Comparison of ENCODE assay signal across 11 mouse cellular contexts in genomic region chr14:41263853-41264755, GRCm38 (mm10). TPM values are rescaled to one million over a fixed set of nuclear protein-coding genes. Genes with fewer than 3 reads are reported as not detected.
DNase-seq lines count a peak whose midpoint lies in the region; ATAC-seq lines count a peak whose summit lies in the region.
"Not testable (repeated sequence)": the region's sequence is repeated elsewhere in the genome, so short reads cannot be mapped to it uniquely, and the experiment has no call there.
"Had no signal": no experiment of that assay in that cellular context is flagged by ENCODE, and none has a peak within 500 bp of the region (broad histone marks: within the 10 kb centered on the region; RNA-seq: fewer than 3 reads in every experiment).

No protein-coding gene starts in this region.

- H3K4me2 ChIP-seq in forebrain, embryonic 14.5 days (ENCODE audit: low read length): peak overlapping the region; percentile 41
- peak overlapping the region; percentile 57 for H3K4me2 ChIP-seq in heart, embryonic 14.5 days (ENCODE audit: low read length)
- peak overlapping the region; percentile 48 for H3K4me2 ChIP-seq in kidney, embryonic 16.5 days (replicated peaks; ENCODE audit: low read depth, low read length)
- peak overlapping the region; percentile 38 for H3K4me2 ChIP-seq in midbrain, embryonic 11.5 days

- H3K36me3 ChIP-seq in forebrain, embryonic 14.5 days (ENCODE audit: control insufficient read depth, insufficient read depth, low read length); heart, embryonic 14.5 days (ENCODE audit: control insufficient read depth, insufficient read depth, low read length); kidney, embryonic 16.5 days (ENCODE audit: insufficient read depth, low read length); midbrain, embryonic 11.5 days (ENCODE audit: control insufficient read depth, insufficient read depth, low read length): not testable (repeated sequence)

- H3K4me1 ChIP-seq in forebrain, embryonic 14.5 days (ENCODE audit: control insufficient read depth, insufficient read depth, low read length); heart, embryonic 14.5 days (ENCODE audit: control insufficient read depth in 2 of 2, insufficient read depth in 2 of 2, low read length in 2 of 2); kidney, embryonic 16.5 days (ENCODE audit: insufficient read depth, low read length); midbrain, embryonic 11.5 days (ENCODE audit: control insufficient read depth, insufficient read depth, low read length): not testable (repeated sequence)

- H3K27me3 ChIP-seq in forebrain, embryonic 14.5 days (replicated peaks; ENCODE audit: control insufficient read depth, insufficient read depth, low read length); heart, embryonic 14.5 days (ENCODE audit: control insufficient read depth, insufficient read depth, low read length); kidney, embryonic 16.5 days (ENCODE audit: insufficient read depth, low read length); midbrain, embryonic 11.5 days (ENCODE audit: control insufficient read depth, insufficient read depth, low read length): not testable (repeated sequence)

- intact Hi-C loops in left cerebral cortex, postnatal 14 days (cut with DNase I): not testable (repeated sequence)

- not testable (repeated sequence) for H3K9me3 ChIP-seq in forebrain, embryonic 14.5 days (replicated peaks; ENCODE audit: control insufficient read depth, low read length); heart, embryonic 14.5 days (ENCODE audit: control insufficient read depth, low read length); kidney, embryonic 16.5 days (ENCODE audit: low read length); midbrain, embryonic 11.5 days (ENCODE audit: control insufficient read depth, low read length)

- peak; percentile 4 to 6 for DNase-seq in cerebellum, adult 18-20 months
- not testable (repeated sequence) for DNase-seq in forebrain, embryonic 14.5 days (ENCODE audit: low spot score)
- DNase-seq in left cerebral cortex, postnatal 14 days (ENCODE audit: low spot score in 2 of 2): peak; percentile 30 to 44
- peak; percentile 82 for DNase-seq in midbrain, embryonic 11.5 days (ENCODE audit: low spot score, missing footprints)
- DNase-seq in right cerebral cortex, postnatal 10 days (ENCODE audit: low spot score in 2 of 2): peak; percentile 55 to 56

- ATAC-seq in forebrain, embryonic 14.5 days: peak; percentile 85
- ATAC-seq in heart, embryonic 14.5 days (ENCODE audit: insufficient number of reproducible peaks, insufficient read depth, low FRiP score, low read depth): not testable (repeated sequence)
- ATAC-seq in kidney, embryonic 16.5 days (ENCODE audit: low FRiP score, low TSS enrichment): peak; percentile 76
- peak; percentile 92 for ATAC-seq in midbrain, embryonic 11.5 days (ENCODE audit: low FRiP score)

- H3K27ac ChIP-seq in forebrain, embryonic 14.5 days (ENCODE audit: low read depth, low read length); heart, embryonic 14.5 days (replicated peaks in 1 of 2; ENCODE audit: control insufficient read depth in 1 of 2, insufficient read depth in 1 of 2, low read depth in 2 of 2, low read length in 2 of 2); kidney, embryonic 16.5 days (ENCODE audit: low read length); midbrain, embryonic 11.5 days (ENCODE audit: low read depth, low read length): not testable (repeated sequence)

- not testable (repeated sequence) for H3K9ac ChIP-seq in forebrain, embryonic 14.5 days (ENCODE audit: low read length); heart, embryonic 14.5 days (ENCODE audit: low read length); kidney, embryonic 16.5 days (replicated peaks; ENCODE audit: low read length); midbrain, embryonic 11.5 days (ENCODE audit: low read length)

- WGBS in forebrain, embryonic 14.5 days: 8% methylated on average over 20 of the region's 29 CpGs
- WGBS in heart, embryonic 14.5 days: 2% methylated on average over 22 of the region's 29 CpGs
- WGBS in kidney, embryonic 16.5 days: 5% methylated on average over 13 of the region's 29 CpGs
- 5% methylated on average over 22 of the region's 29 CpGs for WGBS in midbrain, embryonic 11.5 days

- H3K4me3 ChIP-seq in forebrain, embryonic 14.5 days (ENCODE audit: low read depth, low read length): 0 out of 2 replicates have a peak overlapping the region, but pooled peaks have one; percentile 16
- not testable (repeated sequence) for H3K4me3 ChIP-seq in heart, embryonic 14.5 days (ENCODE audit: control insufficient read depth in 1 of 2, insufficient read depth in 1 of 2, low read depth in 1 of 2, low read length in 2 of 2); midbrain, embryonic 11.5 days (ENCODE audit: low read depth, low read length)
- H3K4me3 ChIP-seq in kidney, embryonic 16.5 days (ENCODE audit: low read length): peak overlapping the region; percentile 26; the same call in 1 of the 2 replicates

RNA-seq across cellular contexts. Expression of gene Gm2832, which starts 14.5 kb away (rescaled TPM):
- 0.19 TPM in 1 of 2 replicates, not detected in the other for polyA plus RNA-seq in forebrain, embryonic 14.5 days (2014; fragmentation: Nextera tagmentation; extraction: Ambion mirVana)
- not detected in 2 replicates for polyA plus RNA-seq in heart, embryonic 14.5 days (2014; fragmentation: Nextera tagmentation; extraction: Ambion mirVana)
- polyA plus RNA-seq in kidney, embryonic 16.5 days (2015; fragmentation: Nextera tagmentation; extraction: Ambion mirVana): not detected in 2 replicates
- total RNA-seq in left cerebral cortex, postnatal 14 days (2021): under 1 TPM in 1 of 2 experiments, not detected in 1; 0.22 TPM
- not detected in 2 replicates for polyA plus RNA-seq in midbrain, embryonic 11.5 days (2014; fragmentation: Nextera tagmentation; extraction: Ambion mirVana)
- total RNA-seq: heart, postnatal 36 days; MEL had no signal
- polyA plus RNA-seq: erythroblast, embryonic 14.5 days; liver, embryonic 16.5 days had no signal
